Mouse (Mus musculus) lung, embryonic 14.5 days (tissue): ENCODE data around the gene Mrps18a. TPM values are rescaled to one million over a fixed set of nuclear protein-coding genes. Genes with fewer than 3 reads are reported as not detected.

Experiments used
- ATAC-seq: fragments of 200-750 bp; cut with Nextera tagmentation; 2 replicates; pipeline ENCODE4 v1.8.0; 2017; ENCODE audit warnings: mild to moderate bottlenecking, moderate TSS enrichment, moderate library complexity; ENCODE audit not compliant: insufficient read depth
- DNase-seq: peaks from one replicate; pipeline ENCODE4 v3.0.0-alpha.2; 2015
- H3K27ac ChIP-seq: fragments of 300-500 bp; sonication (generic); 2 replicates; pipeline ENCODE4 v1.5.1; 2014; ENCODE audit warnings: low read depth, mild to moderate bottlenecking, moderate library complexity
- H3K27me3 ChIP-seq: fragments of 300-500 bp; sonication (generic); 2 replicates; pipeline ENCODE4 v1.6.1; 2014; ENCODE audit warnings: low read length, control low read depth; ENCODE audit not compliant: insufficient read depth
- H3K36me3 ChIP-seq: fragments of 300-500 bp; sonication (generic); 2 replicates; pipeline ENCODE4 v1.6.1; 2014; ENCODE audit warnings: control low read depth; ENCODE audit not compliant: insufficient read depth
- H3K4me1 ChIP-seq: fragments of 300-500 bp; sonication (generic); 2 replicates; pipeline ENCODE4 v1.6.1; 2014; ENCODE audit warnings: antibody characterized with exemption, control low read depth; ENCODE audit not compliant: insufficient read depth
- H3K4me2 ChIP-seq: fragments of 300-500 bp; sonication (generic); 2 replicates; pipeline ENCODE4 v1.6.1; 2014; ENCODE audit warnings: mild to moderate bottlenecking
- H3K4me3 ChIP-seq: fragments of 300-500 bp; sonication (generic); 2 replicates; pipeline ENCODE4 v1.5.1; 2014; ENCODE audit warnings: low read depth, low read length
- H3K9ac ChIP-seq: fragments of 300-500 bp; sonication (generic); 2 replicates; pipeline ENCODE4 v1.6.1; 2014
- H3K9me3 ChIP-seq: fragments of 300-500 bp; sonication (generic); 2 replicates; pipeline ENCODE4 v1.6.1; 2016; ENCODE audit warnings: low read depth, low read length, control low read depth
- CTCF ChIP-seq: IDR thresholded peaks from 2 replicates; pipeline ENCODE4 v1.5.1; 2016; ENCODE audit warnings: antibody characterized with exemption, low read depth
- WGBS: fragments of 180-500 bp; shearing (Covaris S2); extraction: QIAGEN DNeasy Blood & Tissue Kit; methylation state at CpG from one replicate; pipeline ENCODE4 v1.1.7; 2014; 5-methylcytosine and 5-hydroxymethylcytosine counted together
- polyA plus RNA-seq: library from polyadenylated mRNA; unstranded; fragments of >200 nt; fragmentation: Nextera tagmentation; extraction: Ambion mirVana; gene quantifications from 2 replicates; pipeline ENCODE4 v1.2.1, GENCODE M21; 2014

Gene Mrps18a
- polyA plus RNA-seq, 1 experiment from 2014 or later: 149 TPM

- no peak overlapping the region for H3K9ac ChIP-seq
- no peak overlapping the region for H3K4me2 ChIP-seq
- H3K9me3 ChIP-seq: no peaks in the 10 kb centered on the region
- DNase-seq (no peak), ATAC-seq (no peak)
- no peak overlapping the region for H3K27ac ChIP-seq
- peaks cover 2% of the 10 kb centered on the region; the same call in 1 of the 2 replicates for H3K4me1 ChIP-seq
- 86% methylated on average over 3 of the region's 3 CpGs for WGBS
- no peak for TF ChIP-seq CTCF
- no peaks in the 10 kb centered on the region for H3K27me3 ChIP-seq
- no peaks in the 10 kb centered on the region for H3K36me3 ChIP-seq
- H3K4me3 ChIP-seq: no peak overlapping the region
Measured at GRCm38 (mm10) chr17:46139872-46140271, 29.1 kb downstream of the Mrps18a start.

- 5% methylated on average over 37 of the region's 37 CpGs for WGBS
- peak; percentile 94 for DNase-seq
- peak; percentile 98 for ATAC-seq
- H3K27ac ChIP-seq: peak within 1 kb of the TSS; percentile 40; the same call in 1 of the 2 replicates
- TF ChIP-seq CTCF: no peak
- no peaks in the 10 kb centered on the region for H3K27me3 ChIP-seq
- H3K4me1 ChIP-seq: peaks cover 2% of the 10 kb centered on the region; the same call in 1 of the 2 replicates
- peak within 1 kb of the TSS; percentile 48 for H3K4me3 ChIP-seq
- peaks cover 34% of the 10 kb centered on the region for H3K36me3 ChIP-seq
- H3K4me2 ChIP-seq: peak within 1 kb of the TSS; percentile 88
- peak within 1 kb of the TSS; percentile 42 for H3K9ac ChIP-seq
- H3K9me3 ChIP-seq: no peaks in the 10 kb centered on the region
Measured at GRCm38 (mm10) chr17:46143578-46144423, 33.0 kb downstream of the Mrps18a start, which contains the start of gene Rsph9. TSS of gene Rsph9 (minus strand) at chr17:46144216.

GRCm38 (mm10) chr17:46152847-46153782 lies 42.3 kb downstream of the Mrps18a start, which contains the start of gene Mad2l1bp:
TSS of gene Mad2l1bp (minus strand) at chr17:46153553.
- Histone ChIP-seq H3K4me2 (peak within 1 kb of the TSS; percentile 88), H3K9me3 (no peaks in the 10 kb centered on the region), H3K27ac (peak within 1 kb of the TSS; percentile 82), H3K9ac (peak within 1 kb of the TSS; percentile 76), H3K36me3 (peaks cover 18% of the 10 kb centered on the region), H3K4me1 (no peaks in the 10 kb centered on the region), H3K27me3 (no peaks in the 10 kb centered on the region), H3K4me3 (peak within 1 kb of the TSS; percentile 70)
- no peak for TF ChIP-seq CTCF
- ATAC-seq (peak; percentile 96), DNase-seq (peak; percentile 97)
- WGBS: 3% methylated on average over 33 of the region's 33 CpGs

GRCm38 (mm10) chr17:46154336-46154735 lies 43.5 kb downstream of the Mrps18a start:
- H3K9ac ChIP-seq: no peak overlapping the region
- H3K9me3 ChIP-seq: no peaks in the 10 kb centered on the region
- peaks cover 10% of the 10 kb centered on the region for H3K36me3 ChIP-seq
- no peak for TF ChIP-seq CTCF
- ATAC-seq (no peak), DNase-seq (no peak)
- H3K4me2 ChIP-seq: no peak overlapping the region; the same call in 1 of the 2 replicates
- no peaks in the 10 kb centered on the region for H3K27me3 ChIP-seq
- H3K4me1 ChIP-seq: no peaks in the 10 kb centered on the region
- WGBS: 88% methylated on average over 3 of the region's 3 CpGs
- H3K27ac ChIP-seq: 0 out of 2 replicates have a peak overlapping the region, but pooled peaks have one; percentile 32
- H3K4me3 ChIP-seq: no peak overlapping the region

GRCm38 (mm10) chr17:46156680-46157079 lies 45.9 kb downstream of the Mrps18a start:
- Histone ChIP-seq H3K36me3 (peaks cover under 1% of the 10 kb centered on the region; the same call in 1 of the 2 replicates), H3K4me3 (no peak overlapping the region), H3K9me3 (no peaks in the 10 kb centered on the region), H3K27ac (no peak overlapping the region), H3K4me2 (no peak overlapping the region), H3K27me3 (no peaks in the 10 kb centered on the region), H3K4me1 (peaks cover under 1% of the 10 kb centered on the region; the same call in 1 of the 2 replicates), H3K9ac (no peak overlapping the region)
- no peak for ATAC-seq
- 71% methylated on average over 5 of the region's 5 CpGs for WGBS
- no peak for DNase-seq
- TF ChIP-seq CTCF: no peak

- H3K9me3 ChIP-seq: no peaks in the 10 kb centered on the region
- DNase-seq: no peak
- no peak for ATAC-seq
- no peak overlapping the region for H3K9ac ChIP-seq
- H3K4me1 ChIP-seq: peaks cover 5% of the 10 kb centered on the region; the same call in 1 of the 2 replicates
- H3K4me2 ChIP-seq: no peak overlapping the region
- no peak for TF ChIP-seq CTCF
- no peak overlapping the region for H3K4me3 ChIP-seq
- no peaks in the 10 kb centered on the region for H3K36me3 ChIP-seq
- H3K27me3 ChIP-seq: no peaks in the 10 kb centered on the region
- H3K27ac ChIP-seq: no peak overlapping the region
- 86% methylated on average over 8 of the region's 8 CpGs for WGBS
Measured at GRCm38 (mm10) chr17:46157131-46157530, 46.3 kb downstream of the Mrps18a start.
